Mouse (Mus musculus) C2C12 (cell line): ENCODE data around the gene Rere. TPM values are rescaled to one million over a fixed set of nuclear protein-coding genes. Genes with fewer than 3 reads are reported as not detected.
"Not testable (repeated sequence)": the region's sequence is repeated elsewhere in the genome, so short reads cannot be mapped to it uniquely, and the experiment has no call there.

Source experiments
- H3K27me3 ChIP-seq: one replicate; pipeline ENCODE4 v1.6.1; 2011; ENCODE audit not compliant: control insufficient read depth, insufficient read depth, insufficient read length
- H3K36me3 ChIP-seq: one replicate; pipeline ENCODE4 v1.6.1; 2011; ENCODE audit not compliant: control insufficient read depth, insufficient read depth
- H3K4me3 ChIP-seq: one replicate; pipeline ENCODE4 v1.5.1; 2011; ENCODE audit warnings: mild to moderate bottlenecking, control low read depth; ENCODE audit not compliant: poor library complexity, insufficient read depth, severe bottlenecking
- H3K79me2 ChIP-seq: one replicate; pipeline ENCODE4 v1.6.1; 2011; ENCODE audit not compliant: control insufficient read depth, insufficient read depth
- H3K79me3 ChIP-seq: one replicate; pipeline ENCODE4 v1.6.1; 2011; ENCODE audit warnings: low read depth, control low read depth
- H3ac ChIP-seq: one replicate; pipeline ENCODE3; 2011; ENCODE audit warnings: low read depth; ENCODE audit not compliant: control insufficient read depth, insufficient read length
- CEBPB ChIP-seq: IDR thresholded peaks from one replicate; pipeline ENCODE4 v1.6.1; 2011; ENCODE audit warnings: low read depth, mild to moderate bottlenecking, control low read depth, moderate library complexity
- CTCF ChIP-seq: IDR thresholded peaks from one replicate; pipeline ENCODE4 v1.5.1; 2011; ENCODE audit not compliant: control insufficient read depth, insufficient read depth, insufficient read length
- FOSL1 ChIP-seq: IDR thresholded peaks from one replicate; pipeline ENCODE4 v1.8.0; 2011; ENCODE audit warnings: mild to moderate bottlenecking, low read length; ENCODE audit not compliant: poor library complexity, insufficient read depth, severe bottlenecking
- MAX ChIP-seq: IDR thresholded peaks from one replicate; pipeline ENCODE4 v1.6.1; 2011; ENCODE audit warnings: mild to moderate bottlenecking, control low read depth
- MYOD1 ChIP-seq: IDR thresholded peaks from one replicate; pipeline ENCODE4 v1.6.1; 2011; ENCODE audit warnings: low read depth; ENCODE audit not compliant: control insufficient read depth, insufficient read length
- MYOG ChIP-seq: IDR thresholded peaks from one replicate; pipeline ENCODE4 v1.6.1; 2011; ENCODE audit not compliant: control insufficient read depth, insufficient read length; ENCODE audit errors: extremely low read depth
- USF1 ChIP-seq: IDR thresholded peaks from one replicate; pipeline ENCODE4 v1.6.1; 2011; ENCODE audit warnings: low read depth, mild to moderate bottlenecking, control low read depth, moderate library complexity
- polyA plus RNA-seq: library from polyadenylated mRNA; unstranded; fragments of >200 nt; fragmentation: generic; extraction: Trizol; gene quantifications from one replicate; pipeline ENCODE4 v1.2.1, GENCODE M21; 2012; ENCODE audit warnings: missing spikeins

Rere gene
- polyA plus RNA-seq, 1 experiment, result 27.1 TPM

DNA sequence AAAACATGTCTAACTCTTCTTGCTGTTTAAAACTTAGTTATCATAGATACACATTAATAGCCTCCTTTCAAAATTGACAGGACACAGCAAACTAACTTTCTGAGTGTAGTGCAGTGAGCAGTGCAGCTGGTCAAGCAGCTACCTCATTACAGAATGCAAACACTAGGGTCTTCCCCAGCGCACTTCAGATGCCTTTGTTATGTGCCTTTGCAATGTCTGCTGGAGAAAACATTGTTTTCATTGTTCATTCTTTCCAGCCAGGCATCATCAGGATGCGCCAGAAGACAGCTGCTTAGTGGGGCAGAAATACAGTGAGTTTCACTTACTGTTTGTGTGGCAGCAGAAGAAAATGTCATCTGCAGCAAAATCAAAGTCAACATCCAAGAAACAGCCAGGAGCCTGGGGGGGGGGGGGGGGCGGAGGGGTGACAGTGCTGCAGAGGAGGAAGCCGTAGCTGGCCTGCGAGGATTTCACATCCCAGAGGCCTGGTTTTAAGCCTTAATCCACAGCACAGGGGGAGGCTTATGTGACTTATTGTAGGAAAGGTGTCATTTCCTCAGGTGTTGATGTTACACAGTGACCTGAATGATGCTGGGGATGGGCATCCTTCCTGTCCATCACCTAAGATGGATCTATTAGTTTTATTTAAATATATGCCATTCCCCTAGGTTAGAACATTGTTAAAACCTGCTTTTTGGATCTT is 259.1 kb downstream of the Rere start:
- no peak for TF ChIP-seq USF1
- no peak for TF ChIP-seq FOSL1
- Histone ChIP-seq H3K79me2 (peaks cover under 1% of the 10 kb centered on the region), H3K36me3 (peaks cover 26% of the 10 kb centered on the region), H3ac (peak overlapping the region; percentile 18), H3K79me3 (no peaks in the 10 kb centered on the region), H3K4me3 (no peak overlapping the region), H3K27me3 (no peaks in the 10 kb centered on the region)

DNA sequence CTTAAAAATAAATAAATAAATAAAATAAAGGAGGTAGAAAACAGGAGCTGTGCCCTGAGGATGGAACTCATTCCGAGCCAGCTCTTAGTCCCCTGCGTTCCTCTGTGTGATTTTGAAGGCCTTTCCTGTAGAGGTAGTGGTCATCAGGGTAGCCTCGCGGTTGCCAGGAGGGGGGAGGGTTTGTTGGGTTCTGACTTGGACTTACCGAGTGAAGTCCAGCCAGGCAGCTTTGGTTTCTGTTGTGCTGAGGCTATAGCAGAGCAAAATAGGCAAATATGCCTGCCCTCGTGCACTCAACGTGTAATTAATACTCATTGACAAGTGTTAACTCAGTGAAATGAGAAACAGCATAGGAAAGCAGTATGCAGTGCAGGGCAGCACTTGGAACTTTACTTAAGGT is 262.8 kb downstream of the Rere start:
- Histone ChIP-seq H3K36me3 (peaks cover 22% of the 10 kb centered on the region), H3K4me3 (no peak overlapping the region), H3ac (peak overlapping the region; percentile 40), H3K79me2 (peaks cover 12% of the 10 kb centered on the region), H3K79me3 (no peaks in the 10 kb centered on the region), H3K27me3 (no peaks in the 10 kb centered on the region)
- no peak for TF ChIP-seq CEBPB
- no peak for TF ChIP-seq FOSL1
- no peak for TF ChIP-seq USF1
- TF ChIP-seq MYOD1, result no peak
- no peak for TF ChIP-seq MYOG
- no peak for TF ChIP-seq CTCF
- TF ChIP-seq MAX, result no peak

DNA sequence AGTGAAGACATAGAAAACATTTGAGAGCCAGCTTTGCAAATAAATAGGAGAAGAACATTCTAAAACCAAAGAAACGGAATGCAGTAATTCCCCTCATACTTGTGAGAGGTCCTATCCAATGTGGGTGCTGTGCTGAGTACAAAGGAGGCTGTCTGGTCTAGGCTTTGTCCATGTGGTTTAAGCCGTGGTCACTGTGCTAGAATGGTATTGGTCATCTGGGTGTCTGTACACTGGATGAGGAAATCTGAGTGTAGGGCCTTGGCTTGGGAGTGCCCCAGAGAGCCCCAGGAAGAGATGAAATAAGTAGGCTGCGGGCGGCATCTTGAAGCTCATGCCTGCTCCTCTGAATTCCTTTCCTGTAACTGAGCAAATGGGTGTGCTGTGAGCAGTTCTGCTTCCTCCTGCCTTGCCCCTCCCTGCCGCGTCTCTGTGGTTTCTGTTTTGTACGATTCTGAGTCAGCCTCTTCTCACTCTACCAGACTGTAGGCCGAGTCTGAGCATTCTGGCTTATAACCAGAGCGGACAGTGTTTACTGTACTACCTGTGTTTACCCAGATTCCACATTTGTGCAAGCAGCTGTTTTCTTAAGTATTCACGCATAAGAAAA is 263.3 kb downstream of the Rere start:
- H3ac ChIP-seq, result no peak overlapping the region
- peaks cover 2% of the 10 kb centered on the region for H3K79me3 ChIP-seq
- peaks cover 22% of the 10 kb centered on the region for H3K36me3 ChIP-seq
- no peak for TF ChIP-seq FOSL1
- no peak for TF ChIP-seq USF1
- TF ChIP-seq MYOD1, result no peak
- peak; percentile 58 for TF ChIP-seq MAX
- no peak for TF ChIP-seq MYOG
- peak; percentile 37 for TF ChIP-seq CEBPB
- TF ChIP-seq CTCF, result no peak
- H3K79me2 ChIP-seq, result peaks cover 12% of the 10 kb centered on the region
- no peaks in the 10 kb centered on the region for H3K27me3 ChIP-seq
- H3K4me3 ChIP-seq, result no peak overlapping the region

DNA sequence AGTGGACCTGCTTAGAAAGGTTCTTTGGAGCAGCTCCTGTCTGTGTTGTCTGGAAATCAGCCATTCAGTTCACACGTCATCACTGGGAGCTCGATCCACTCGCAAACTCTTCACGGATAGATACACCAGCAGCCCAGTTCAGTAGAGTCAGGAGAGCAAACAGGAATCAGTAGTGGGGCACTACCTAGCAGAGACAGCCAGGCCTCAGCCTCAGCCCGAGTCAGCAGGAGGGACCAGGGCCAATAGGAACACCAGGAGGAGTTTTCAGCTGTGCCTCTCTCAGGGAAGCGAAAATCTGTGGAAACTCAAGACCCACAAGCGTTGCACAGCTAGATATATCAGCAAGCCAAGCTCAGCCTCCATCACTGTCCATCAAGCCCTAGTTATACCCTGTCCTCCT is 264.3 kb downstream of the Rere start:
- peaks cover 12% of the 10 kb centered on the region for H3K79me2 ChIP-seq
- no peak for TF ChIP-seq MYOG
- no peak for TF ChIP-seq MYOD1
- TF ChIP-seq USF1, result no peak
- no peak for TF ChIP-seq CEBPB
- TF ChIP-seq MAX, result no peak
- no peak for TF ChIP-seq CTCF
- TF ChIP-seq FOSL1, result no peak
- H3K79me3 ChIP-seq, result peaks cover 4% of the 10 kb centered on the region
- H3K27me3 ChIP-seq, result no peaks in the 10 kb centered on the region
- no peak overlapping the region for H3K4me3 ChIP-seq
- H3K36me3 ChIP-seq, result peaks cover 22% of the 10 kb centered on the region
- H3ac ChIP-seq, result no peak overlapping the region

DNA sequence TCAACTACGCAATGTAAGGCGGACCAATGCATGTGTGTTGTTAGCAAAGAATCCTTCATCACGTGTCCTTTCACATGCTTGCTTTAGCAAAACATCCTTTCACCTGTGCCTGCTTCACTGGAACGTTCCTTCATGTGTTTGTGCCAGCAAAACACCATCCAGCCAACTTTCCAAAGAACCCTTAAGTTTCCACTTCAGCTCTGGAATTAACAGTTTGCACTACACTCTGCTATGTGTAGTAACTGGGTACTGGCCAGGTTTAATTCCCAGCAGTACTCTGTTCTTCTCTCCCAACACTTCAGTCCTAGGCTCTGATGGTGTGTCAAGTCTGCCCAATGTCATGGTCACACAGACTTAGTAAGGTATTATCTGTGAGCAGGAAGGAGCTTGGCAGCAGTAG is 264.9 kb downstream of the Rere start:
- not testable (repeated sequence) for H3K79me3 ChIP-seq, H3ac ChIP-seq, H3K4me3 ChIP-seq, H3K27me3 ChIP-seq
- Histone ChIP-seq H3K36me3 (peaks cover 22% of the 10 kb centered on the region), H3K79me2 (peaks cover 12% of the 10 kb centered on the region)

DNA sequence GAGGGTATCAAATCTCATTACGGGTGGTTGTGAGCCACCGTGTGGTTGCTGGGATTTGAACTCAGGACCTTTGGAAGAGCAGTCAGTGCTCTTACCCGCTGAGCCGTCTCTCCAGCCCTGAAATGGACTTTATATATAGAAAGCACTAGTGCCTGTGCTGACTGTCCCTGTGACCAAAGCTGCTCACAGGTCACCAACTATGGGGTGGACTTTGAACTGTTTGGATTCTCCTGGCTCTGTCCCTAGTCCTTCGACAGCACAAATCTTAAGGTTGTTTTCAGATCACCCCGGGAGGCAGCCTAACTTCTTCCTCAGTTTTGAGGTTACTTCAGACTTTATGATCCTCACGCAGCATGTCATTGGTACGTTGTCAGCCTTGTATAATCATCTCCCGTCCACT is 267.9 kb downstream of the Rere start:
- Histone ChIP-seq H3K36me3 (peaks cover 18% of the 10 kb centered on the region), H3K79me3 (peaks cover 4% of the 10 kb centered on the region), H3ac (no peak overlapping the region), H3K4me3 (no peak overlapping the region), H3K27me3 (no peaks in the 10 kb centered on the region), H3K79me2 (peaks cover 12% of the 10 kb centered on the region)
- TF ChIP-seq USF1, result no peak
- TF ChIP-seq CEBPB, result no peak
- TF ChIP-seq MYOD1, result no peak
- TF ChIP-seq CTCF, result no peak
- no peak for TF ChIP-seq MYOG
